Mouse (Mus musculus): ENCODE results near the gene Slc7a1. TPM values are rescaled to one million over a fixed set of nuclear protein-coding genes. Genes with fewer than 3 reads are reported as not detected.

The Slc7a1 gene
- polyA plus RNA-seq, 1 experiment from 2014 or later, result 39.0 TPM

GRCm38 (mm10) chr5:148398766-148399659 lies 691 bp downstream of the Slc7a1 start:
- Histone ChIP-seq H3K27ac (ENCODE audit: low read depth, low read length) (peak overlapping the region; percentile 67), H3K27me3 (replicated peaks; ENCODE audit: control insufficient read depth, insufficient read depth, low read length) (no peaks in the 10 kb centered on the region), H3K9me3 (ENCODE audit: control insufficient read depth, low read length) (no peaks in the 10 kb centered on the region), H3K36me3 (ENCODE audit: control insufficient read depth, insufficient read depth, low read length) (no peaks in the 10 kb centered on the region), H3K4me1 (ENCODE audit: control insufficient read depth, insufficient read depth, low read depth, low read length) (peaks cover 12% of the 10 kb centered on the region), H3K4me3 (ENCODE audit: low read length) (peak overlapping the region; percentile 78), H3K9ac (ENCODE audit: low read depth, low read length) (peak overlapping the region; percentile 79), H3K4me2 (ENCODE audit: low read length) (peak overlapping the region; percentile 93)
- ATAC-seq, result peak; percentile 73
- 3% methylated on average over 38 of the region's 58 CpGs for WGBS

DNA sequence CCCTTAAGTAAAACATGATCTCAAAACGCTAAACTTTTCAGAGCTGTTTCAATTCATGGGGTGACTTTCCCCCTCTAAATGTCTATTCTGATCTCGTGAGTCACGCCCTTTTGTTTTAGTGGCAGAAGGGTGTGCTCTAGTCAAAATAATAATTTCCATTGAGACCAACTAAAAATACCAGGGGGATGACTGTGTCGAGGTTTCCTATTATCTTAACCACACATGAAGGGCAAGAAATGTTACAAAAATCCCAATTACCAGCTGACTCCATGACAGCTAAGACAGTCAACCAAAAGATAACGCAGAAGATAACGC lies 1.3 kb downstream of the Slc7a1 start:
- H3K36me3 ChIP-seq (ENCODE audit: control insufficient read depth, insufficient read depth, low read length), result no peaks in the 10 kb centered on the region
- no peaks in the 10 kb centered on the region for H3K27me3 ChIP-seq (replicated peaks; ENCODE audit: control insufficient read depth, insufficient read depth, low read length)
- peaks cover 12% of the 10 kb centered on the region for H3K4me1 ChIP-seq (ENCODE audit: control insufficient read depth, insufficient read depth, low read depth, low read length)
- H3K4me3 ChIP-seq (ENCODE audit: low read length), result peak overlapping the region; percentile 78
- WGBS, result 50% methylated on average over 6 of the region's 6 CpGs
- H3K27ac ChIP-seq (ENCODE audit: low read depth, low read length), result no peak overlapping the region
- H3K9me3 ChIP-seq (ENCODE audit: control insufficient read depth, low read length), result no peaks in the 10 kb centered on the region
- peak overlapping the region; percentile 93 for H3K4me2 ChIP-seq (ENCODE audit: low read length)
- H3K9ac ChIP-seq (ENCODE audit: low read depth, low read length), result no peak overlapping the region
- ATAC-seq, result no peak

DNA sequence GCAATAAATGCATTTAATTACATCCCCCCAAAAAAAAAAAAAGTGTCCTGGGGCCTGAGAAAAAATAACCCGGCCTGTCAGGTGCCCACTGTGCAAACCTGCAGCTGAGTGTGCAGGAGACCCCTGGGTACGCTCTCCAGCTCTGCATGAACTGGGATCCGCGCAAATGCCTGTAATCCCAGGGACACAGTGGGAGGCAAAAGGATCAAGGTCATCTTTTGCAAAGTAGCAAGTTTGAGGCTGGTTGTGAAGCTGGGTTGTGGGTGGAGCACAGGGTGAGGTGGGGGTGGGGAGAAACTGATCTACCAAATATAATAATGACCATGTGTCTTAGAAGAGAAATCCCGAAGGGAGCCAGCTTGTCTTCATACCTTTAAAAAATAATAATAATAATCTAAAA lies 1.8 kb downstream of the Slc7a1 start:
- WGBS, result 57% methylated on average over 5 of the region's 5 CpGs
- Histone ChIP-seq H3K9me3 (ENCODE audit: control insufficient read depth, low read length) (no peaks in the 10 kb centered on the region), H3K4me3 (ENCODE audit: low read length) (no peak overlapping the region), H3K27me3 (replicated peaks; ENCODE audit: control insufficient read depth, insufficient read depth, low read length) (no peaks in the 10 kb centered on the region), H3K27ac (ENCODE audit: low read depth, low read length) (no peak overlapping the region), H3K36me3 (ENCODE audit: control insufficient read depth, insufficient read depth, low read length) (no peaks in the 10 kb centered on the region), H3K4me2 (ENCODE audit: low read length) (peak overlapping the region; percentile 93), H3K4me1 (ENCODE audit: control insufficient read depth, insufficient read depth, low read depth, low read length) (peaks cover 12% of the 10 kb centered on the region), H3K9ac (ENCODE audit: low read depth, low read length) (no peak overlapping the region)
- no peak for ATAC-seq

- no peak overlapping the region for H3K9ac ChIP-seq (ENCODE audit: low read depth, low read length)
- H3K27me3 ChIP-seq (replicated peaks; ENCODE audit: control insufficient read depth, insufficient read depth, low read length), result no peaks in the 10 kb centered on the region
- no peak for ATAC-seq
- H3K36me3 ChIP-seq (ENCODE audit: control insufficient read depth, insufficient read depth, low read length), result no peaks in the 10 kb centered on the region
- 93% methylated on average over 4 of the region's 4 CpGs for WGBS
- peaks cover 12% of the 10 kb centered on the region for H3K4me1 ChIP-seq (ENCODE audit: control insufficient read depth, insufficient read depth, low read depth, low read length)
- no peaks in the 10 kb centered on the region for H3K9me3 ChIP-seq (ENCODE audit: control insufficient read depth, low read length)
- H3K4me3 ChIP-seq (ENCODE audit: low read length), result no peak overlapping the region
- no peak overlapping the region for H3K27ac ChIP-seq (ENCODE audit: low read depth, low read length)
- no peak overlapping the region for H3K4me2 ChIP-seq (ENCODE audit: low read length)
Measured at GRCm38 (mm10) chr5:148397418-148397817, 2.3 kb downstream of the Slc7a1 start.

- ATAC-seq, result no peak
- Histone ChIP-seq H3K36me3 (ENCODE audit: control insufficient read depth, insufficient read depth, low read length) (no peaks in the 10 kb centered on the region), H3K4me3 (ENCODE audit: low read length) (no peak overlapping the region), H3K9me3 (ENCODE audit: control insufficient read depth, low read length) (no peaks in the 10 kb centered on the region), H3K9ac (ENCODE audit: low read depth, low read length) (no peak overlapping the region), H3K27me3 (replicated peaks; ENCODE audit: control insufficient read depth, insufficient read depth, low read length) (no peaks in the 10 kb centered on the region), H3K27ac (ENCODE audit: low read depth, low read length) (no peak overlapping the region; the same call in 1 of the 2 replicates), H3K4me2 (ENCODE audit: low read length) (no peak overlapping the region), H3K4me1 (ENCODE audit: control insufficient read depth, insufficient read depth, low read depth, low read length) (peaks cover 4% of the 10 kb centered on the region)
- WGBS, result 82% methylated on average over 8 of the region's 8 CpGs
Measured at GRCm38 (mm10) chr5:148393316-148393715, 6.4 kb downstream of the Slc7a1 start.

DNA sequence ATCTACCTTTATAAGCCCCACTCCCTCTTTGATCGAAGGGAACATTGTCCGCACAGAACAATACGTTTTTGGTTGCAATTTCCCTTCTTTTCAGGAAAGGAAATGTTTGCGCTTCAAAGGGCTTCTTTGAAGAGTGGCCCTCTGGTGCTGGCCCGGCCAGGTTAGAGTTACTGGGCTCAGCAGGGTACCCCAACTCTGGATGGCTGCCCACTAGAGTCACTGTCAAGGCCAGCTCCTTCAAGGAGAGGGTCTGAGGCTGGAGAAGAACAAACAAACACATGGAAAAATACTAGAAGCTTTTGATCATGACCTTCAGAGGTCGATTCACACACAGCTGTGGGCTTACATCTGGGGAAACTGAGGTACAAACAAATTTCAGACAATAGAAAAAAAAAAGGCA lies 6.9 kb downstream of the Slc7a1 start:
- Histone ChIP-seq H3K9me3 (ENCODE audit: control insufficient read depth, low read length) (no peaks in the 10 kb centered on the region), H3K4me2 (ENCODE audit: low read length) (no peak overlapping the region), H3K4me3 (ENCODE audit: low read length) (no peak overlapping the region), H3K27ac (ENCODE audit: low read depth, low read length) (no peak overlapping the region), H3K36me3 (ENCODE audit: control insufficient read depth, insufficient read depth, low read length) (no peaks in the 10 kb centered on the region), H3K4me1 (ENCODE audit: control insufficient read depth, insufficient read depth, low read depth, low read length) (peaks cover under 1% of the 10 kb centered on the region), H3K27me3 (replicated peaks; ENCODE audit: control insufficient read depth, insufficient read depth, low read length) (no peaks in the 10 kb centered on the region), H3K9ac (ENCODE audit: low read depth, low read length) (no peak overlapping the region)
- ATAC-seq, result no peak
- 74% methylated on average over 6 of the region's 6 CpGs for WGBS

- Histone ChIP-seq H3K36me3 (ENCODE audit: control insufficient read depth, insufficient read depth, low read length) (no peaks in the 10 kb centered on the region), H3K27me3 (replicated peaks; ENCODE audit: control insufficient read depth, insufficient read depth, low read length) (no peaks in the 10 kb centered on the region), H3K4me2 (ENCODE audit: low read length) (peak overlapping the region; percentile 5; the same call in 1 of the 2 replicates), H3K4me3 (ENCODE audit: low read length) (no peak overlapping the region), H3K27ac (ENCODE audit: low read depth, low read length) (no peak overlapping the region), H3K9ac (ENCODE audit: low read depth, low read length) (no peak overlapping the region), H3K9me3 (ENCODE audit: control insufficient read depth, low read length) (no peaks in the 10 kb centered on the region), H3K4me1 (ENCODE audit: control insufficient read depth, insufficient read depth, low read depth, low read length) (peaks cover 4% of the 10 kb centered on the region)
- no peak for ATAC-seq
- WGBS, result 93% methylated on average over 15 of the region's 15 CpGs
Measured at GRCm38 (mm10) chr5:148389007-148389970, 10.4 kb downstream of the Slc7a1 start.

- no peak for ATAC-seq
- Histone ChIP-seq H3K27me3 (replicated peaks; ENCODE audit: control insufficient read depth, insufficient read depth, low read length) (no peaks in the 10 kb centered on the region), H3K4me2 (ENCODE audit: low read length) (no peak overlapping the region), H3K9ac (ENCODE audit: low read depth, low read length) (no peak overlapping the region), H3K27ac (ENCODE audit: low read depth, low read length) (no peak overlapping the region), H3K4me3 (ENCODE audit: low read length) (no peak overlapping the region), H3K36me3 (ENCODE audit: control insufficient read depth, insufficient read depth, low read length) (no peaks in the 10 kb centered on the region), H3K9me3 (ENCODE audit: control insufficient read depth, low read length) (no peaks in the 10 kb centered on the region), H3K4me1 (ENCODE audit: control insufficient read depth, insufficient read depth, low read depth, low read length) (peaks cover 4% of the 10 kb centered on the region)
- 81% methylated on average over 18 of the region's 18 CpGs for WGBS
Measured at GRCm38 (mm10) chr5:148388251-148389006, 11.3 kb downstream of the Slc7a1 start.

All from hindbrain, embryonic 16.5 days (tissue).